Mouse (Mus musculus) megakaryocyte, embryonic 14.5 days (primary cell): ENCODE measurements around the gene Unc79.

ENCODE experiments used
- FLI1 ChIP-seq: IDR thresholded peaks from 2 replicates; pipeline ENCODE4 v1.6.1; 2012; ENCODE audit warnings: low read length, inconsistent platforms, mixed read lengths
- GATA1 ChIP-seq: IDR thresholded peaks from 3 replicates; pipeline ENCODE4 v1.6.1; 2012; ENCODE audit warnings: mixed read lengths, low read length, inconsistent platforms, borderline replicate concordance

DNA sequence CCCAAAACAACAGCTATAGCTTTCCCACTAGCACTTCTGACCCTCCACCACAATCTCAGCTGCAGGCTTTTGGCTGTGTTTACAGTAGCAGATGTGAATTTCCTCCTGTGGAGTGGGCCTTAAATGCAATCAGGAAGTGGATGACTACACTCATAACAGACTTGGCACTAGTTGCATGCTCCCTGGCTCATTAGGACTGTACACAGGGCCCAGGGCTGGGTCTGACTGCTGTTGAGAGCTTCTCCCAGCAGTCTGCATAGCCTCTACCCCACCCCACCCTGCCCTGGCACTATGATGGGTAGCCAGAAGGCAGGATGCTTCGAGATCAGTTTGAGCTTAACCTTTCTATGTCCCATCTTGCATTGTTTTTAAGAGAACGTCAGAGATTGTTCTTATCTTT, 91.5 kb downstream of the Unc79 start:
- no peak for TF ChIP-seq GATA1
- no peak for TF ChIP-seq FLI1
